Comparison of ENCODE assay signal across 8 mouse cellular contexts in genomic region chr15:88854119-88854968, GRCm38 (mm10). TPM values are rescaled to one million over a fixed set of nuclear protein-coding genes. Genes with fewer than 3 reads are reported as not detected.
DNase-seq lines count a peak whose midpoint lies in the region; ATAC-seq and TF ChIP-seq lines count a peak whose summit lies in the region.
"Had no signal": no experiment of that assay in that cellular context is flagged by ENCODE, and none has a peak within 500 bp of the region (broad histone marks: within the 10 kb centered on the region; RNA-seq: fewer than 3 reads in every experiment).

No protein-coding gene starts in this region.

- H3K4me3 ChIP-seq in liver, postnatal 0 days (ENCODE audit: low read depth, low read length) = no peak overlapping the region
- H3K4me3 ChIP-seq in liver, embryonic 11.5 days (ENCODE audit: low read depth, low read length) = no peak overlapping the region
- H3K4me3 ChIP-seq in brown adipose tissue, adult 24 weeks (ENCODE audit: insufficient read depth, low read depth, low read length) = no peak overlapping the region
- no peak overlapping the region for H3K4me3 ChIP-seq in heart, embryonic 16.5 days (ENCODE audit: low read length)
- H3K4me3 ChIP-seq in limb, embryonic 13.5 days = no peak overlapping the region
- H3K4me3 ChIP-seq: neural tube, embryonic 12.5 days had no signal

- no peaks in the 10 kb centered on the region for H3K9me3 ChIP-seq in liver, postnatal 0 days (ENCODE audit: low read length)
- no peaks in the 10 kb centered on the region for H3K9me3 ChIP-seq in liver, embryonic 11.5 days (ENCODE audit: control insufficient read depth, low read length)
- no peaks in the 10 kb centered on the region for H3K9me3 ChIP-seq in heart, embryonic 16.5 days (replicated peaks; ENCODE audit: control insufficient read depth, low read length)
- no peaks in the 10 kb centered on the region for H3K9me3 ChIP-seq in limb, embryonic 13.5 days
- H3K9me3 ChIP-seq: neural tube, embryonic 12.5 days had no signal

- no peaks in the 10 kb centered on the region for H3K36me3 ChIP-seq in liver, postnatal 0 days (replicated peaks; ENCODE audit: insufficient read depth, low read length)
- H3K36me3 ChIP-seq in liver, embryonic 11.5 days (ENCODE audit: control insufficient read depth, insufficient read depth, low read length) = no peaks in the 10 kb centered on the region
- no peaks in the 10 kb centered on the region for H3K36me3 ChIP-seq in heart, embryonic 16.5 days (ENCODE audit: control insufficient read depth, insufficient read depth)
- H3K36me3 ChIP-seq in limb, embryonic 13.5 days = no peaks in the 10 kb centered on the region
- H3K36me3 ChIP-seq: neural tube, embryonic 12.5 days had no signal

- TF ChIP-seq CTCF in liver, postnatal 0 days (IDR thresholded peaks at IDR 0.05; ENCODE audit: low read depth) = no peak

- H3K4me1 ChIP-seq in liver, postnatal 0 days (ENCODE audit: insufficient read depth) = peaks cover 50% of the 10 kb centered on the region
- H3K4me1 ChIP-seq in liver, embryonic 11.5 days (replicated peaks; ENCODE audit: control insufficient read depth, insufficient read depth, low read length) = peaks cover 10% of the 10 kb centered on the region; the same call in 1 of the 2 replicates
- peaks cover 79% of the 10 kb centered on the region for H3K4me1 ChIP-seq in brown adipose tissue, adult 24 weeks (ENCODE audit: control insufficient read depth, insufficient read depth, insufficient read length, low read length)
- H3K4me1 ChIP-seq in heart, embryonic 16.5 days (ENCODE audit: control insufficient read depth, insufficient read depth, low read length) = peaks cover 41% of the 10 kb centered on the region
- H3K4me1 ChIP-seq in limb, embryonic 13.5 days = peaks cover 38% of the 10 kb centered on the region

- no peak for TF ChIP-seq EP300 in liver, postnatal 0 days (IDR thresholded peaks at IDR 0.05; ENCODE audit: low read depth)

- 57% methylated on average over 6 of the region's 6 CpGs for WGBS in liver, postnatal 0 days (ENCODE audit: insufficient replicate concordance)
- WGBS in liver, embryonic 11.5 days = 39% methylated on average over 6 of the region's 6 CpGs
- 29% methylated on average over 6 of the region's 6 CpGs for WGBS in heart, embryonic 16.5 days
- WGBS in limb, embryonic 13.5 days = 54% methylated on average over 6 of the region's 6 CpGs

- peak overlapping the region; percentile 52 for H3K27ac ChIP-seq in liver, postnatal 0 days (ENCODE audit: low read depth)
- no peak overlapping the region for H3K27ac ChIP-seq in liver, embryonic 11.5 days (ENCODE audit: low read depth, low read length)
- peak overlapping the region; percentile 60 for H3K27ac ChIP-seq in brown adipose tissue, adult 24 weeks (replicated peaks; ENCODE audit: low read depth, low read length)
- peak overlapping the region; percentile 55 for H3K27ac ChIP-seq in heart, embryonic 16.5 days (ENCODE audit: low read length)
- H3K27ac ChIP-seq in limb, embryonic 13.5 days = peak overlapping the region; percentile 69
- H3K27ac ChIP-seq: neural tube, embryonic 12.5 days had no signal

- H3K4me2 ChIP-seq in liver, postnatal 0 days (ENCODE audit: low read depth, low read length) = no peak overlapping the region
- H3K4me2 ChIP-seq in liver, embryonic 11.5 days = no peak overlapping the region
- no peak overlapping the region for H3K4me2 ChIP-seq in heart, embryonic 16.5 days (ENCODE audit: low read depth, low read length)
- no peak overlapping the region; the same call in 1 of the 2 replicates for H3K4me2 ChIP-seq in limb, embryonic 13.5 days (replicated peaks)
- H3K4me2 ChIP-seq: neural tube, embryonic 12.5 days had no signal

- H3K27me3 ChIP-seq in liver, postnatal 0 days (ENCODE audit: insufficient read depth, low read length) = no peaks in the 10 kb centered on the region
- H3K27me3 ChIP-seq in liver, embryonic 11.5 days (replicated peaks; ENCODE audit: control insufficient read depth, insufficient read depth, low read length) = no peaks in the 10 kb centered on the region
- no peaks in the 10 kb centered on the region for H3K27me3 ChIP-seq in heart, embryonic 16.5 days (ENCODE audit: control insufficient read depth, insufficient read depth, low read length)
- no peaks in the 10 kb centered on the region for H3K27me3 ChIP-seq in limb, embryonic 13.5 days
- H3K27me3 ChIP-seq: neural tube, embryonic 12.5 days had no signal

- H3K9ac ChIP-seq in liver, postnatal 0 days (replicated peaks) = no peak overlapping the region
- no peak overlapping the region for H3K9ac ChIP-seq in liver, embryonic 11.5 days (ENCODE audit: low read depth, low read length)
- 0 out of 2 replicates have a peak overlapping the region, but pooled peaks have one; percentile 1 for H3K9ac ChIP-seq in heart, embryonic 16.5 days (ENCODE audit: low read length)
- H3K9ac ChIP-seq in limb, embryonic 13.5 days = no peak overlapping the region
- H3K9ac ChIP-seq: neural tube, embryonic 12.5 days had no signal

- no peak for ATAC-seq in liver, postnatal 0 days
- ATAC-seq in liver, embryonic 11.5 days (replicated peaks; ENCODE audit: low FRiP score) = no peak
- peak; percentile 41 for ATAC-seq in heart, embryonic 16.5 days (replicated peaks; ENCODE audit: extremely low read depth, insufficient read depth, low FRiP score)
- ATAC-seq in limb, embryonic 13.5 days (ENCODE audit: low FRiP score, low read depth) = 0 out of 2 replicates have a peak, but pooled peaks have one; percentile 41

- DNase-seq in liver, postnatal 0 days = no peak
- DNase-seq in liver, embryonic 11.5 days (ENCODE audit: low spot score) = no peak
- no peak for DNase-seq in testis, postnatal 14 days (ENCODE audit: low spot score)
- no peak for DNase-seq in thymus, postnatal 25 days

RNA-seq across cellular contexts. Expression of gene Pim3, which starts 7.6 kb away (rescaled TPM):
- polyA plus RNA-seq in liver, postnatal 0 days (2015; fragmentation: Nextera tagmentation; extraction: Ambion mirVana) = 18.4 and 34.2 TPM in 2 replicates
- 34.0 and 35.9 TPM in 2 replicates for polyA plus RNA-seq in liver, embryonic 11.5 days (2014; fragmentation: Nextera tagmentation; extraction: Ambion mirVana)
- 29.2 and 73.9 TPM in 2 replicates for polyA plus RNA-seq in brown adipose tissue, adult 24 weeks (2012; ENCODE audit: insufficient read depth, insufficient read length, missing spikeins)
- 69.8 and 70.4 TPM in 2 replicates for polyA plus RNA-seq in heart, embryonic 16.5 days (2015; fragmentation: Nextera tagmentation; extraction: Ambion mirVana)
- 50.7 and 52.2 TPM in 2 replicates for polyA plus RNA-seq in limb, embryonic 13.5 days (2015; fragmentation: Nextera tagmentation; extraction: Ambion mirVana)

RNA-seq across cellular contexts. Expression of gene Creld2, which starts 34.9 kb away (rescaled TPM):
- 32.9 and 33.1 TPM in 2 replicates for polyA plus RNA-seq in liver, postnatal 0 days (2015; fragmentation: Nextera tagmentation; extraction: Ambion mirVana)
- polyA plus RNA-seq in liver, embryonic 11.5 days (2014; fragmentation: Nextera tagmentation; extraction: Ambion mirVana) = 107 and 109 TPM in 2 replicates
- 7.8 and 12.6 TPM in 2 replicates for polyA plus RNA-seq in brown adipose tissue, adult 24 weeks (2012; ENCODE audit: insufficient read depth, insufficient read length, missing spikeins)
- 57.1 and 61.9 TPM in 2 replicates for polyA plus RNA-seq in heart, embryonic 16.5 days (2015; fragmentation: Nextera tagmentation; extraction: Ambion mirVana)
- 83.4 and 86.1 TPM in 2 replicates for polyA plus RNA-seq in limb, embryonic 13.5 days (2015; fragmentation: Nextera tagmentation; extraction: Ambion mirVana)

RNA-seq across cellular contexts. Expression of gene Alg12, which starts 35.2 kb away (rescaled TPM):
- 3.6 and 3.7 TPM in 2 replicates for polyA plus RNA-seq in liver, postnatal 0 days (2015; fragmentation: Nextera tagmentation; extraction: Ambion mirVana)
- polyA plus RNA-seq in liver, embryonic 11.5 days (2014; fragmentation: Nextera tagmentation; extraction: Ambion mirVana) = 13.9 and 14.2 TPM in 2 replicates
- polyA plus RNA-seq in brown adipose tissue, adult 24 weeks (2012; ENCODE audit: insufficient read depth, insufficient read length, missing spikeins) = 6.0 and 7.2 TPM in 2 replicates
- 10.1 and 11.1 TPM in 2 replicates for polyA plus RNA-seq in heart, embryonic 16.5 days (2015; fragmentation: Nextera tagmentation; extraction: Ambion mirVana)
- 10.2 and 11.6 TPM in 2 replicates for polyA plus RNA-seq in limb, embryonic 13.5 days (2015; fragmentation: Nextera tagmentation; extraction: Ambion mirVana)

Comparison
In these comparisons a context has a peak if more than half of its experiments do, and no peak if none do; other contexts are left out.
1. ATAC-seq: peak in heart, embryonic 16.5 days (single experiment) and limb, embryonic 13.5 days (single experiment); none in liver, postnatal 0 days (single experiment) and liver, embryonic 11.5 days (single experiment).